In the genomic region with DNA sequence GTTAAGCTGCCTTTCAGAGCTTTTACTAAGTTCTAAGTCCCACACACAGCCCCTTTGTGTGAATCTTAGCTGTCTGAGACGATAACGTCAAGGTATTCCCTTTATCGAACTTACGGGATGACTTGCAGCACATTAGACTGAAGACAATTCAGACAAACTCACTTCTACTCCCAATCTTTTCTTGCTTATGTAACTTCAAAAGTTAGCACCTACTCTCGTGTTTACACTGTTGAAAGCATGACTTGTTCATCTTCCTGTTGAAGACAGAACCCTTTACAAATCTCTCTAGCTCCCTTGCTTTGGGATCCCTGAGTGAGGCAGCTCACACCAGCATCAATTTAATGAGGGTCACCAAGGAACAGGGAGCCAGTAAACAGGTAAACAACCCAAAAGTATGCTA, we compare ENCODE assay signal across 21 mouse cellular contexts. TPM values are rescaled to one million over a fixed set of nuclear protein-coding genes. Genes with fewer than 3 reads are reported as not detected.
DNase-seq lines count a peak whose midpoint lies in the region; ATAC-seq and TF ChIP-seq lines count a peak whose summit lies in the region.
"Had no signal": no experiment of that assay in that cellular context is flagged by ENCODE, and none has a peak within 500 bp of the region (broad histone marks: within the 10 kb centered on the region; RNA-seq: fewer than 3 reads in every experiment).

No protein-coding gene starts in this region.

- peaks cover 8% of the 10 kb centered on the region; the same call in 1 of the 2 replicates for H3K27me3 ChIP-seq in hindbrain, embryonic 14.5 days (ENCODE audit: control insufficient read depth, insufficient read depth, low read length)
- H3K27me3 ChIP-seq in hindbrain, embryonic 12.5 days: peaks cover 7% of the 10 kb centered on the region
- 0 out of 2 replicates have a peak, but pooled peaks cover 5% of the 10 kb centered on the region for H3K27me3 ChIP-seq in midbrain, embryonic 14.5 days (ENCODE audit: control insufficient read depth, insufficient read depth, low read length)
- H3K27me3 ChIP-seq in midbrain, embryonic 11.5 days (ENCODE audit: control insufficient read depth, insufficient read depth, low read length): peaks cover 8% of the 10 kb centered on the region
- no peaks in the 10 kb centered on the region for H3K27me3 ChIP-seq in hindbrain, embryonic 16.5 days (replicated peaks; ENCODE audit: control insufficient read depth, insufficient read depth, low read length)
- no peaks in the 10 kb centered on the region for H3K27me3 ChIP-seq in liver, postnatal 0 days (ENCODE audit: insufficient read depth, low read length)
- H3K27me3 ChIP-seq: heart, embryonic 13.5 days; intestine, embryonic 15.5 days; kidney, embryonic 15.5 days; limb, embryonic 13.5 days; stomach, embryonic 15.5 days had no signal

- H3K9me3 ChIP-seq in hindbrain, embryonic 14.5 days (ENCODE audit: control insufficient read depth, low read length): no peaks in the 10 kb centered on the region
- no peaks in the 10 kb centered on the region for H3K9me3 ChIP-seq in hindbrain, embryonic 12.5 days (replicated peaks)
- no peaks in the 10 kb centered on the region for H3K9me3 ChIP-seq in midbrain, embryonic 14.5 days (ENCODE audit: control insufficient read depth, low read length)
- H3K9me3 ChIP-seq in midbrain, embryonic 11.5 days (ENCODE audit: control insufficient read depth, low read length): no peaks in the 10 kb centered on the region
- H3K9me3 ChIP-seq in hindbrain, embryonic 16.5 days (ENCODE audit: control insufficient read depth, low read length): no peaks in the 10 kb centered on the region
- H3K9me3 ChIP-seq in liver, postnatal 0 days (ENCODE audit: low read length): no peaks in the 10 kb centered on the region
- H3K9me3 ChIP-seq: forebrain, embryonic 12.5 days; heart, embryonic 13.5 days; intestine, embryonic 15.5 days; kidney, embryonic 15.5 days; limb, embryonic 13.5 days; stomach, embryonic 15.5 days had no signal

- H3K36me3 ChIP-seq in hindbrain, embryonic 14.5 days (replicated peaks; ENCODE audit: control insufficient read depth, insufficient read depth): no peaks in the 10 kb centered on the region
- H3K36me3 ChIP-seq in hindbrain, embryonic 12.5 days: no peaks in the 10 kb centered on the region
- H3K36me3 ChIP-seq in midbrain, embryonic 14.5 days (ENCODE audit: control insufficient read depth, insufficient read depth, low read length): no peaks in the 10 kb centered on the region
- no peaks in the 10 kb centered on the region for H3K36me3 ChIP-seq in midbrain, embryonic 11.5 days (ENCODE audit: control insufficient read depth, insufficient read depth, low read length)
- H3K36me3 ChIP-seq in hindbrain, embryonic 16.5 days (ENCODE audit: control insufficient read depth, insufficient read depth, low read length): no peaks in the 10 kb centered on the region
- H3K36me3 ChIP-seq in liver, postnatal 0 days (replicated peaks; ENCODE audit: insufficient read depth, low read length): peaks cover 16% of the 10 kb centered on the region
- H3K36me3 ChIP-seq: forebrain, embryonic 12.5 days; intestine, embryonic 15.5 days; kidney, embryonic 15.5 days; limb, embryonic 13.5 days; stomach, embryonic 15.5 days had no signal

- peaks cover 9% of the 10 kb centered on the region; the same call in 1 of the 2 replicates for H3K4me1 ChIP-seq in hindbrain, embryonic 14.5 days (replicated peaks; ENCODE audit: control insufficient read depth, insufficient read depth, low read length)
- peaks cover 10% of the 10 kb centered on the region for H3K4me1 ChIP-seq in hindbrain, embryonic 12.5 days
- H3K4me1 ChIP-seq in midbrain, embryonic 14.5 days (ENCODE audit: control insufficient read depth, insufficient read depth, low read length): 0 out of 2 replicates have a peak, but pooled peaks cover 3% of the 10 kb centered on the region
- no peaks in the 10 kb centered on the region for H3K4me1 ChIP-seq in midbrain, embryonic 11.5 days (ENCODE audit: control insufficient read depth, insufficient read depth, low read length)
- no peaks in the 10 kb centered on the region; the same call in 1 of the 2 replicates for H3K4me1 ChIP-seq in hindbrain, embryonic 16.5 days (ENCODE audit: control insufficient read depth, insufficient read depth, low read depth, low read length)
- peaks cover 15% of the 10 kb centered on the region for H3K4me1 ChIP-seq in liver, postnatal 0 days (ENCODE audit: insufficient read depth)

- WGBS in hindbrain, embryonic 14.5 days: 92% methylated on average over 5 of the region's 5 CpGs
- WGBS in hindbrain, embryonic 12.5 days: 85% methylated on average over 5 of the region's 5 CpGs
- WGBS in midbrain, embryonic 14.5 days: 85% methylated on average over 5 of the region's 5 CpGs
- 88% methylated on average over 5 of the region's 5 CpGs for WGBS in midbrain, embryonic 11.5 days
- 90% methylated on average over 5 of the region's 5 CpGs for WGBS in hindbrain, embryonic 16.5 days
- 79% methylated on average over 5 of the region's 5 CpGs for WGBS in liver, postnatal 0 days (ENCODE audit: insufficient replicate concordance)

- peak overlapping the region; percentile 99; the same call in 1 of the 2 replicates for H3K4me2 ChIP-seq in hindbrain, embryonic 14.5 days (replicated peaks)
- no peak overlapping the region for H3K4me2 ChIP-seq in hindbrain, embryonic 12.5 days (replicated peaks)
- peak overlapping the region; percentile 99 for H3K4me2 ChIP-seq in midbrain, embryonic 14.5 days (ENCODE audit: low read length)
- no peak overlapping the region for H3K4me2 ChIP-seq in midbrain, embryonic 11.5 days
- H3K4me2 ChIP-seq in hindbrain, embryonic 16.5 days (ENCODE audit: low read length): peak overlapping the region; percentile 39
- peak overlapping the region; percentile 89 for H3K4me2 ChIP-seq in liver, postnatal 0 days (ENCODE audit: low read depth, low read length)
- H3K4me2 ChIP-seq: forebrain, embryonic 12.5 days had no signal

- no peak for ATAC-seq in hindbrain, embryonic 14.5 days (ENCODE audit: low FRiP score)
- no peak for ATAC-seq in hindbrain, embryonic 12.5 days (ENCODE audit: low FRiP score)
- no peak for ATAC-seq in midbrain, embryonic 14.5 days (ENCODE audit: low FRiP score, low TSS enrichment)
- ATAC-seq in midbrain, embryonic 11.5 days (ENCODE audit: low FRiP score): no peak
- no peak for ATAC-seq in hindbrain, embryonic 16.5 days
- ATAC-seq in liver, postnatal 0 days: no peak
- ATAC-seq: intestine, embryonic 15.5 days had no signal

- TF ChIP-seq EP300 in liver, postnatal 0 days (IDR thresholded peaks at IDR 0.05; ENCODE audit: low read depth): no peak

- no peak overlapping the region for H3K27ac ChIP-seq in hindbrain, embryonic 14.5 days
- no peak overlapping the region for H3K27ac ChIP-seq in hindbrain, embryonic 12.5 days
- H3K27ac ChIP-seq in midbrain, embryonic 14.5 days (replicated peaks; ENCODE audit: low read depth, low read length): no peak overlapping the region
- no peak overlapping the region for H3K27ac ChIP-seq in midbrain, embryonic 11.5 days (ENCODE audit: low read depth, low read length)
- no peak overlapping the region for H3K27ac ChIP-seq in hindbrain, embryonic 16.5 days (ENCODE audit: low read depth, low read length)
- H3K27ac ChIP-seq in liver, postnatal 0 days (ENCODE audit: low read depth): peak overlapping the region; percentile 41; the same call in 1 of the 2 replicates
- H3K27ac ChIP-seq: forebrain, embryonic 12.5 days; heart, embryonic 13.5 days; intestine, embryonic 15.5 days; kidney, embryonic 15.5 days; limb, embryonic 13.5 days; macrophage; stomach, embryonic 15.5 days had no signal

- no peak for DNase-seq in hindbrain, embryonic 14.5 days (ENCODE audit: low spot score)
- DNase-seq in midbrain, embryonic 14.5 days: no peak
- DNase-seq in midbrain, embryonic 11.5 days (ENCODE audit: low spot score, missing footprints): no peak
- DNase-seq in liver, postnatal 0 days: no peak
- no peak for DNase-seq in urinary bladder, adult 2 months (ENCODE audit: low spot score)
- DNase-seq: cerebellum, adult 18-20 months; cerebellum, postnatal 25 days; gastrocnemius, postnatal 10 days; heart, adult 18-20 months; heart, postnatal 36 days; layer of hippocampus, postnatal 36 days; thymus, adult 18-20 months had no signal

- TF ChIP-seq CTCF in liver, postnatal 0 days (IDR thresholded peaks at IDR 0.05; ENCODE audit: low read depth): no peak

- no peak overlapping the region for H3K4me3 ChIP-seq in hindbrain, embryonic 14.5 days (replicated peaks; ENCODE audit: low read length)
- no peak overlapping the region for H3K4me3 ChIP-seq in hindbrain, embryonic 12.5 days
- H3K4me3 ChIP-seq in midbrain, embryonic 14.5 days (replicated peaks; ENCODE audit: low read depth, low read length): no peak overlapping the region
- H3K4me3 ChIP-seq in midbrain, embryonic 11.5 days (ENCODE audit: low read depth, low read length): no peak overlapping the region
- H3K4me3 ChIP-seq in hindbrain, embryonic 16.5 days (ENCODE audit: low read length): no peak overlapping the region
- 0 out of 2 replicates have a peak overlapping the region, but pooled peaks have one; percentile 78 for H3K4me3 ChIP-seq in liver, postnatal 0 days (ENCODE audit: low read depth, low read length)
- H3K4me3 ChIP-seq: forebrain, embryonic 12.5 days; intestine, embryonic 15.5 days; kidney, embryonic 15.5 days; limb, embryonic 13.5 days; stomach, embryonic 15.5 days had no signal

- H3K9ac ChIP-seq in hindbrain, embryonic 14.5 days: no peak overlapping the region
- no peak overlapping the region for H3K9ac ChIP-seq in hindbrain, embryonic 12.5 days
- H3K9ac ChIP-seq in midbrain, embryonic 14.5 days (replicated peaks; ENCODE audit: low read length): no peak overlapping the region
- no peak overlapping the region for H3K9ac ChIP-seq in midbrain, embryonic 11.5 days (ENCODE audit: low read length)
- no peak overlapping the region for H3K9ac ChIP-seq in hindbrain, embryonic 16.5 days (ENCODE audit: low read depth, low read length)
- H3K9ac ChIP-seq in liver, postnatal 0 days (replicated peaks): no peak overlapping the region
- H3K9ac ChIP-seq: forebrain, embryonic 12.5 days; heart, embryonic 13.5 days; intestine, embryonic 15.5 days; kidney, embryonic 15.5 days; limb, embryonic 13.5 days; stomach, embryonic 15.5 days had no signal

RNA-seq across cellular contexts. Expression of gene Man1a, which starts 5.9 kb away (rescaled TPM):
- polyA plus RNA-seq in hindbrain, embryonic 14.5 days (2014; fragmentation: Nextera tagmentation; extraction: Ambion mirVana): 7.6 and 7.9 TPM in 2 replicates
- polyA plus RNA-seq in hindbrain, embryonic 12.5 days (2016; fragmentation: Nextera tagmentation; extraction: Ambion mirVana): 5.3 and 6.4 TPM in 2 replicates
- 5.8 and 6.4 TPM in 2 replicates for polyA plus RNA-seq in midbrain, embryonic 14.5 days (2014; fragmentation: Nextera tagmentation; extraction: Ambion mirVana)
- 1.7 and 2.1 TPM in 2 replicates for polyA plus RNA-seq in midbrain, embryonic 11.5 days (2014; fragmentation: Nextera tagmentation; extraction: Ambion mirVana)
- 4.1 and 4.2 TPM in 2 replicates for polyA plus RNA-seq in hindbrain, embryonic 16.5 days (2015; fragmentation: Nextera tagmentation; extraction: Ambion mirVana)
- 13.2 and 15.2 TPM in 2 replicates for polyA plus RNA-seq in liver, postnatal 0 days (2015; fragmentation: Nextera tagmentation; extraction: Ambion mirVana)
- 48.9 and 50.9 TPM in 2 replicates for polyA plus RNA-seq in urinary bladder, adult 2 months (2012; rRNA removed)

Comparison
In these comparisons a context has a peak if more than half of its experiments do, and no peak if none do; other contexts are left out.
1. H3K4me2 ChIP-seq: peak in hindbrain, embryonic 14.5 days (single experiment), midbrain, embryonic 14.5 days (single experiment), hindbrain, embryonic 16.5 days (single experiment) and liver, postnatal 0 days (single experiment); none in hindbrain, embryonic 12.5 days (single experiment) and midbrain, embryonic 11.5 days (single experiment).